Mouse (Mus musculus) CH12.LX (cell line): ENCODE results near the gene Slc13a2. TPM values are rescaled to one million over a fixed set of nuclear protein-coding genes. Genes with fewer than 3 reads are reported as not detected.
A peak's percentile ranks its signal among the peaks of the same experiment; 100 is the strongest.

Experiments used
- EP300 ChIP-seq: IDR thresholded peaks from 2 replicates; pipeline ENCODE4 v1.6.1; 2011; ENCODE audit warnings: low read length, improper control_type of control experiment
- JUN ChIP-seq: IDR thresholded peaks from 2 replicates; pipeline ENCODE4 v1.6.1; 2011; ENCODE audit warnings: low read depth, mild to moderate bottlenecking, low read length, improper control_type of control experiment, moderate library complexity; ENCODE audit not compliant: insufficient read depth
- MAZ ChIP-seq: IDR thresholded peaks from 2 replicates; pipeline ENCODE4 v1.6.1; 2012; ENCODE audit warnings: low read depth, mild to moderate bottlenecking, inconsistent platforms, low read length, improper control_type of control experiment, moderate library complexity
- MXI1 ChIP-seq: IDR thresholded peaks from 2 replicates; pipeline ENCODE4 v1.6.1; 2011; ENCODE audit warnings: mild to moderate bottlenecking, low read depth, low read length, improper control_type of control experiment
- POLR2A ChIP-seq: IDR thresholded peaks from 2 replicates; pipeline ENCODE4 v1.6.1; 2011; ENCODE audit warnings: low read depth, mild to moderate bottlenecking, improper control_type of control experiment, low read length
- POLR2AphosphoS2 ChIP-seq: IDR thresholded peaks from 2 replicates; pipeline ENCODE4 v1.6.1; 2011; ENCODE audit warnings: low read depth, low read length, improper control_type of control experiment
- RCOR1 ChIP-seq: conservative IDR thresholded peaks from 2 replicates; pipeline ENCODE4 v1.6.1; 2012; ENCODE audit warnings: low read depth, mild to moderate bottlenecking, inconsistent platforms, low read length, improper control_type of control experiment
- SIN3A ChIP-seq: IDR thresholded peaks from 2 replicates; pipeline ENCODE4 v1.6.1; 2012; ENCODE audit warnings: low read length, improper control_type of control experiment, inconsistent platforms
- ZNF384 ChIP-seq: IDR thresholded peaks from 2 replicates; pipeline ENCODE4 v1.6.1; 2012; ENCODE audit warnings: low read depth, low read length, improper control_type of control experiment, inconsistent platforms
- polyA plus RNA-seq: library from polyadenylated mRNA; unstranded; fragments of >175 nt; gene quantifications from 2 replicates; pipeline ENCODE4 v1.2.1, GENCODE M21; 2012; ENCODE audit warnings: low read depth; ENCODE audit not compliant: insufficient read length
- total RNA-seq, 2 experiments: library from RNA; depleted of rRNA; stranded (reverse); fragments of 300-350 nt in 1 of 2; fragments of >200 nt in 1 of 2; gene quantifications; 2 replicates each; pipeline ENCODE4 v1.2.3; 2012 to 2014

Slc13a2 gene
- total and polyA plus RNA-seq, 3 experiments = not detected

GRCm38 (mm10) chr11:78347908-78348307, 74.1 kb downstream of the Slc13a2 start (continued):
- TF ChIP-seq JUN = no peak
- TF ChIP-seq RCOR1 = no peak
- TF ChIP-seq EP300 = peak; percentile 25; the same call in 1 of the 2 replicates
- 0 out of 2 replicates have a peak, but pooled peaks have one; percentile 26 for TF ChIP-seq MAZ
- TF ChIP-seq ZNF384 = no peak
- TF ChIP-seq POLR2A = peak; percentile 36
- peak; percentile 38; the same call in 1 of the 2 replicates for TF ChIP-seq SIN3A
- no peak for TF ChIP-seq POLR2AphosphoS2
- TF ChIP-seq MXI1 = peak; percentile 40

Other genes starting within 250 kb of the Slc13a2 start
Only the 20 nearest of the 23 such genes appear.
- 0.17 and 0.25 TPM in 2 replicates for gene Rab34, start 233.8 kb downstream of the Slc13a2 start, total RNA-seq (2012; rRNA removed)
- 0.50 TPM in 1 of 2 replicates, not detected in the other for gene Rab34, start 233.8 kb downstream of the Slc13a2 start, total RNA-seq (2014; rRNA removed)
- 0.49 and 1.4 TPM in 2 replicates for gene Rab34, start 233.8 kb downstream of the Slc13a2 start, polyA plus RNA-seq
- 0.21 TPM in 1 of 2 replicates, not detected in the other for gene Proca1, start 228.8 kb downstream of the Slc13a2 start, total RNA-seq (2012; rRNA removed)
- not detected in 2 replicates for gene Proca1, start 228.8 kb downstream of the Slc13a2 start, total RNA-seq (2014; rRNA removed)
- gene Proca1, start 228.8 kb downstream of the Slc13a2 start, polyA plus RNA-seq = 0.40 and 0.46 TPM in 2 replicates
- 95.4 and 119 TPM in 2 replicates for gene Sdf2, start 176.5 kb downstream of the Slc13a2 start, total RNA-seq (2012; rRNA removed)
- 89.1 and 93.0 TPM in 2 replicates for gene Sdf2, start 176.5 kb downstream of the Slc13a2 start, total RNA-seq (2014; rRNA removed)
- 61.4 and 62.8 TPM in 2 replicates for gene Sdf2, start 176.5 kb downstream of the Slc13a2 start, polyA plus RNA-seq
- gene Supt6, start 176.2 kb downstream of the Slc13a2 start, total RNA-seq (2012; rRNA removed) = 65.5 and 71.0 TPM in 2 replicates
- gene Supt6, start 176.2 kb downstream of the Slc13a2 start, total RNA-seq (2014; rRNA removed) = 29.7 and 30.4 TPM in 2 replicates
- gene Supt6, start 176.2 kb downstream of the Slc13a2 start, polyA plus RNA-seq = 99.9 and 104 TPM in 2 replicates
- 89.3 and 108 TPM in 2 replicates for gene 2610507B11Rik, start 160.5 kb downstream of the Slc13a2 start, total RNA-seq (2012; rRNA removed)
- gene 2610507B11Rik, start 160.5 kb downstream of the Slc13a2 start, total RNA-seq (2014; rRNA removed) = 55.8 and 58.9 TPM in 2 replicates
- 96.9 and 97.9 TPM in 2 replicates for gene 2610507B11Rik, start 160.5 kb downstream of the Slc13a2 start, polyA plus RNA-seq
- gene BC030499, start 131.4 kb downstream of the Slc13a2 start, total RNA-seq (2012; rRNA removed) = 1.1 and 1.3 TPM in 2 replicates
- gene BC030499, start 131.4 kb downstream of the Slc13a2 start, total RNA-seq (2014; rRNA removed) = 0.70 and 0.81 TPM in 2 replicates
- gene BC030499, start 131.4 kb downstream of the Slc13a2 start, polyA plus RNA-seq = 1.3 and 1.4 TPM in 2 replicates
- gene Spag5, start 120.7 kb downstream of the Slc13a2 start, total RNA-seq (2012; rRNA removed) = 57.0 and 57.2 TPM in 2 replicates
- gene Spag5, start 120.7 kb downstream of the Slc13a2 start, total RNA-seq (2014; rRNA removed) = 47.7 and 50.4 TPM in 2 replicates
- gene Spag5, start 120.7 kb downstream of the Slc13a2 start, polyA plus RNA-seq = 81.8 and 92.3 TPM in 2 replicates
- 23.6 and 90.2 TPM in 2 replicates for gene Aldoc, start 99.2 kb downstream of the Slc13a2 start, total RNA-seq (2012; rRNA removed)
- 96.5 and 119 TPM in 2 replicates for gene Aldoc, start 99.2 kb downstream of the Slc13a2 start, total RNA-seq (2014; rRNA removed)
- 20.4 and 25.0 TPM in 2 replicates for gene Aldoc, start 99.2 kb downstream of the Slc13a2 start, polyA plus RNA-seq
- gene Pigs, start 93.8 kb downstream of the Slc13a2 start, total RNA-seq (2012; rRNA removed) = 51.2 and 53.1 TPM in 2 replicates
- gene Pigs, start 93.8 kb downstream of the Slc13a2 start, total RNA-seq (2014; rRNA removed) = 25.7 and 26.3 TPM in 2 replicates
- 51.8 and 65.4 TPM in 2 replicates for gene Pigs, start 93.8 kb downstream of the Slc13a2 start, polyA plus RNA-seq
- gene Unc119, start 78.7 kb downstream of the Slc13a2 start, total RNA-seq (2012; rRNA removed) = 80.5 and 81.6 TPM in 2 replicates
- 197 and 227 TPM in 2 replicates for gene Unc119, start 78.7 kb downstream of the Slc13a2 start, total RNA-seq (2014; rRNA removed)
- gene Unc119, start 78.7 kb downstream of the Slc13a2 start, polyA plus RNA-seq = 146 and 173 TPM in 2 replicates
- gene Foxn1, start 35.7 kb downstream of the Slc13a2 start, total RNA-seq (2012; rRNA removed) = not detected in 2 replicates
- not detected in 2 replicates for gene Foxn1, start 35.7 kb downstream of the Slc13a2 start, total RNA-seq (2014; rRNA removed)
- gene Foxn1, start 35.7 kb downstream of the Slc13a2 start, polyA plus RNA-seq = not detected in 2 replicates
- gene Slc46a1, start 43.5 kb upstream of the Slc13a2 start, total RNA-seq (2012; rRNA removed) = 6.1 and 6.8 TPM in 2 replicates
- gene Slc46a1, start 43.5 kb upstream of the Slc13a2 start, total RNA-seq (2014; rRNA removed) = 4.2 and 4.4 TPM in 2 replicates
- 5.4 and 6.0 TPM in 2 replicates for gene Slc46a1, start 43.5 kb upstream of the Slc13a2 start, polyA plus RNA-seq
- gene Sarm1, start 75.5 kb upstream of the Slc13a2 start, total RNA-seq (2012; rRNA removed) = 0.55 and 0.84 TPM in 2 replicates
- 0.31 and 0.50 TPM in 2 replicates for gene Sarm1, start 75.5 kb upstream of the Slc13a2 start, total RNA-seq (2014; rRNA removed)
- gene Sarm1, start 75.5 kb upstream of the Slc13a2 start, polyA plus RNA-seq = 0.94 and 1.1 TPM in 2 replicates
- not detected in 2 replicates for gene Vtn, start 76.9 kb upstream of the Slc13a2 start, total RNA-seq (2012; rRNA removed)
- not detected in 2 replicates for gene Vtn, start 76.9 kb upstream of the Slc13a2 start, total RNA-seq (2014; rRNA removed)
- gene Vtn, start 76.9 kb upstream of the Slc13a2 start, polyA plus RNA-seq = not detected in 2 replicates
- not detected in 2 replicates for gene Sebox, start 81.2 kb upstream of the Slc13a2 start, total RNA-seq (2012; rRNA removed)
- not detected in 2 replicates for gene Sebox, start 81.2 kb upstream of the Slc13a2 start, total RNA-seq (2014; rRNA removed)
- not detected in 2 replicates for gene Sebox, start 81.2 kb upstream of the Slc13a2 start, polyA plus RNA-seq
- gene Tmem199, start 90.0 kb upstream of the Slc13a2 start, total RNA-seq (2012; rRNA removed) = 80.4 and 93.6 TPM in 2 replicates
- gene Tmem199, start 90.0 kb upstream of the Slc13a2 start, total RNA-seq (2014; rRNA removed) = 109 and 118 TPM in 2 replicates
- 67.3 and 75.5 TPM in 2 replicates for gene Tmem199, start 90.0 kb upstream of the Slc13a2 start, polyA plus RNA-seq
- 103 and 119 TPM in 2 replicates for gene Poldip2, start 90.0 kb upstream of the Slc13a2 start, total RNA-seq (2012; rRNA removed)
- 93.5 and 102 TPM in 2 replicates for gene Poldip2, start 90.0 kb upstream of the Slc13a2 start, total RNA-seq (2014; rRNA removed)
- gene Poldip2, start 90.0 kb upstream of the Slc13a2 start, polyA plus RNA-seq = 144 and 151 TPM in 2 replicates
- 24.6 and 26.7 TPM in 2 replicates for gene Tnfaip1, start 114.1 kb upstream of the Slc13a2 start, total RNA-seq (2012; rRNA removed)
- gene Tnfaip1, start 114.1 kb upstream of the Slc13a2 start, total RNA-seq (2014; rRNA removed) = 19.5 TPM in 2 replicates
- 44.9 and 46.0 TPM in 2 replicates for gene Tnfaip1, start 114.1 kb upstream of the Slc13a2 start, polyA plus RNA-seq
- gene Ift20, start 114.1 kb upstream of the Slc13a2 start, total RNA-seq (2012; rRNA removed) = 124 and 134 TPM in 2 replicates
- 151 and 181 TPM in 2 replicates for gene Ift20, start 114.1 kb upstream of the Slc13a2 start, total RNA-seq (2014; rRNA removed)
- gene Ift20, start 114.1 kb upstream of the Slc13a2 start, polyA plus RNA-seq = 136 and 142 TPM in 2 replicates
- 213 and 282 TPM in 2 replicates for gene Tmem97, start 128.6 kb upstream of the Slc13a2 start, total RNA-seq (2012; rRNA removed)
- 315 and 347 TPM in 2 replicates for gene Tmem97, start 128.6 kb upstream of the Slc13a2 start, total RNA-seq (2014; rRNA removed)
- gene Tmem97, start 128.6 kb upstream of the Slc13a2 start, polyA plus RNA-seq = 243 and 268 TPM in 2 replicates